Mouse (Mus musculus) kidney, adult 2 months (tissue): ENCODE data around the gene Snx3. TPM values are rescaled to one million over a fixed set of nuclear protein-coding genes. Genes with fewer than 3 reads are reported as not detected.

Experiments
- DNase-seq: peaks from one replicate; pipeline ENCODE4 v3.0.0; 2021
- H3K27ac ChIP-seq: fragments of 200-500 bp; 2 replicates; pipeline ENCODE4 v1.5.1; 2012; ENCODE audit warnings: low read depth, low read length, control low read depth, inconsistent platforms; ENCODE audit not compliant: insufficient read depth
- H3K27me3 ChIP-seq: fragments of 200-500 bp; replicated peaks from 2 replicates; pipeline ENCODE4 v1.6.1; 2012; ENCODE audit warnings: mild to moderate bottlenecking, moderate library complexity, low read length, inconsistent platforms; ENCODE audit not compliant: control insufficient read depth, insufficient read depth
- H3K36me3 ChIP-seq: fragments of 200-500 bp; 2 replicates; pipeline ENCODE4 v1.6.1; 2012; ENCODE audit warnings: mild to moderate bottlenecking, moderate library complexity, low read length, inconsistent platforms; ENCODE audit not compliant: control insufficient read depth, insufficient read depth
- H3K4me1 ChIP-seq: fragments of 200-500 bp; 2 replicates; pipeline ENCODE4 v1.6.1; 2011; ENCODE audit warnings: low read length; ENCODE audit not compliant: control insufficient read depth, insufficient read depth
- H3K4me3 ChIP-seq: fragments of 200-500 bp; 2 replicates; pipeline ENCODE4 v1.5.1; 2011; ENCODE audit warnings: mild to moderate bottlenecking, low read depth, low read length, control low read depth; ENCODE audit not compliant: insufficient read depth
- CTCF ChIP-seq: fragments of 200-500 bp; conservative IDR thresholded peaks from 2 replicates; pipeline ENCODE4 v1.5.1; 2011; ENCODE audit warnings: low read depth, mild to moderate bottlenecking, control low read depth, low read length, moderate library complexity, mixed read lengths; ENCODE audit not compliant: insufficient read depth, insufficient read length
- POLR2A ChIP-seq: fragments of 200-500 bp; IDR thresholded peaks from one replicate; pipeline ENCODE4 v1.6.1; 2011; ENCODE audit warnings: low read depth, low read length, control low read depth
- WGBS: fragments of 180-500 bp; shearing (Covaris S2); methylation state at CpG from one replicate; pipeline ENCODE4 v1.1.7; 2018; 5-methylcytosine and 5-hydroxymethylcytosine counted together
- polyA plus RNA-seq: library from polyadenylated mRNA; depleted of rRNA; stranded (reverse); fragments of >200 nt; gene quantifications from 2 replicates; pipeline ENCODE4 v1.2.3, GENCODE M21; 2012

The Snx3 gene
- polyA plus RNA-seq, 1 experiment = 430 TPM

DNA sequence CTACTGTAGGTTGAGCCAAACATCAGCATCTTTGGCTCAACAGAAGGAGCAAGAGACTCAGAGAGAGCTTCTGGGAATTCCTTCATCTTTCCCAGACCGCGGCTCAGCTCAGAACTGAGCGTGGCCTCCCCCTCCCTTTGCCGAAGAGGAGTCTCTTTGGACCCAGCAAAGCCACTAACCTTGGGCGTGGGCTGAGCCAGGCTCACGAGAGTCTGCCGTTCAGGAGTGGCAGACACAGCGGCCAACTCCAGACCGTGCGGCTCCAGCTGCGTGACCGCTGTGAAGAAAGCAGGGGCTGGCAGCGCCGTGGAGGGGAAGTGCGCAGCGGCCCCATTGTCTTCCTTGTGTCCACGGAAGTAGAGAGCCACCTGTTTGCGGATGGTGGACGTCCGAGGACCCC is 70.7 kb downstream of the Snx3 start:
- Histone ChIP-seq H3K27ac (no peak overlapping the region), H3K4me3 (no peak overlapping the region), H3K4me1 (no peaks in the 10 kb centered on the region), H3K36me3 (no peaks in the 10 kb centered on the region), H3K27me3 (no peaks in the 10 kb centered on the region; the same call in 1 of the 2 replicates)
- no peak for DNase-seq
- WGBS = 2% methylated on average over 20 of the region's 20 CpGs
- TF ChIP-seq POLR2A (no peak), CTCF (no peak)

DNA sequence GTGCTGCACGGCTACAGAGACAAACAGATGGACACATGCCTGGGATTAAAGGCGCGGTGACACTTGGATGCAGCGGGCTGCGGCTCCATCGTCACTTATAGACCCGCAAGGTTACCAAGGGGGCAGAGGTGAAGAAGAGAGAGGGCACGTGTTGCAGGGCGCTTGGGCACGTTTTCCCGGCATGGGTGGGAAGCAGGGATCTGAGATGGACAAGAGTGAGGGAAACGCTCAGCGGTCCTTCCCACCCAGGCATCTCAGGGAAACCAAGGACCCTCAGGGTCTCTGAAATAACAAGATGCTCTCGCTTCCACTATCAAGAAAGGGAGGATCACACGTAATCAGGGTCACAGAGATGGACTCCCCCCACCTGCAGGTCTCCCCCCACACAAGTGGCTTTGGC is 71.1 kb downstream of the Snx3 start:
- H3K4me1 ChIP-seq = no peaks in the 10 kb centered on the region
- H3K27me3 ChIP-seq = no peaks in the 10 kb centered on the region; the same call in 1 of the 2 replicates
- DNase-seq = no peak
- no peak overlapping the region for H3K4me3 ChIP-seq
- no peak for TF ChIP-seq POLR2A
- TF ChIP-seq CTCF = no peak
- no peak overlapping the region for H3K27ac ChIP-seq
- WGBS = 3% methylated on average over 15 of the region's 15 CpGs
- H3K36me3 ChIP-seq = no peaks in the 10 kb centered on the region

DNA sequence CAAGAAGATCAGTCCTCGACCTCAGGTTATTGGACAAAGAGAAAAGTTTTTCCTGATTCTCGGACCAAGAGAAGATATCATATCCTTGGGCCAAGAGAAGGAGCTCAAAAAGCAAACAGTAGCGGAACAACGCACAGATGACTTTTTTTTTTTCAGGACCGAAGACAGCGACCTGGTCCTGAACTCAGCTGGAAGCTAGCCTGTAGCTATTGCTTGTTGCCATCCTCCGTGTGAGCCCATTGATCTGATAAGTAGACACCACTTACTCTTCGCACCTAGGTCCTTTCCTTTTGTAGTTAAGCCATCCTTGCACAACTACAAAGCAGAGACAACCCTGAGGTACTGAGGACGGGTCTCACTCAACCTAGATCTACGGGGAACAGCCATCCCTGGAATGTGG is 72.8 kb downstream of the Snx3 start:
- peaks cover 3% of the 10 kb centered on the region; the same call in 1 of the 2 replicates for H3K27me3 ChIP-seq

DNA sequence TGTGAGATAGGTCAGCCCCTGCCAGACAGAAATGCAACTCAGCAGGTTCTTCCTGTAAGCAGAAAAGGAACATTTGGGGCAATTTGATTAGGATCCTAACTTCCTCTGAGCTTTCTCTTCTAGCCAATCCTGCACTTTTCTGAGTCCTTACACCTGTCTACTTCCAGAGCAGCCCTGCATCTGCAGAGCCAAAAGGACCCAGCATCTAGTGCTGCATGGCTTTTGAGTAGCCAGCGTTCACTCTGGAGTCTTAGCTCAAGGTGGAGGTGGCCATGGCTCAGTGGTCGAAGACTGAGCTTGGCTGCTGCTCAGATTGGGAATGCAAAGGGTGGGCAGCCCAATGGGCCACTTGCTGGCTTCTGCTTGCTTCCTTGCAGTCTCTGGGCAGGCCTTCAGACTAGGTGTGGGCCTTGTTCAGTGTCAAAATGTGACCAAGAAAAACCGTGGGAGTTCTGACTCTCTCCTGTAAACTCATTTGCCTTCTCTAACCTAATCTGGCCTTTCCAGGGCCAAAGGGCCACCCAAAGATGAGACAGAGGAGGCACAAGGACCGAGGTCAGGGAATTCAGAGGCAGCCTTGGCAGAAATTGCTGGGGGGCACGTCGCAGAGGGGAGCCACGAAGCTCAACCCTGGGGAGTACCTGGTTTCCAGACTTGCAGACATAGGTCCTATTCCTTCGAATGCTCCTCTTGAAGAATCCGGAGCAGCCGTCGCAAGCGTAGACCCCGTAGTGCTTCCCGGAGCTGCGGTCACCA is 75.9 kb downstream of the Snx3 start:
- Histone ChIP-seq H3K27me3 (peaks cover 8% of the 10 kb centered on the region), H3K27ac (no peak overlapping the region), H3K4me3 (no peak overlapping the region), H3K4me1 (no peaks in the 10 kb centered on the region), H3K36me3 (no peaks in the 10 kb centered on the region)
- TF ChIP-seq POLR2A = no peak
- no peak for TF ChIP-seq CTCF
- no peak for DNase-seq
- WGBS = 10% methylated on average over 15 of the region's 15 CpGs

More for the DNA sequence above, 72.8 kb downstream of the Snx3 start:
- WGBS = 2% methylated on average over 10 of the region's 10 CpGs
- no peak overlapping the region for H3K27ac ChIP-seq
- TF ChIP-seq CTCF = no peak
- TF ChIP-seq POLR2A = no peak
- no peak for DNase-seq
- no peaks in the 10 kb centered on the region for H3K4me1 ChIP-seq
- no peaks in the 10 kb centered on the region for H3K36me3 ChIP-seq
- H3K4me3 ChIP-seq = no peak overlapping the region

DNA sequence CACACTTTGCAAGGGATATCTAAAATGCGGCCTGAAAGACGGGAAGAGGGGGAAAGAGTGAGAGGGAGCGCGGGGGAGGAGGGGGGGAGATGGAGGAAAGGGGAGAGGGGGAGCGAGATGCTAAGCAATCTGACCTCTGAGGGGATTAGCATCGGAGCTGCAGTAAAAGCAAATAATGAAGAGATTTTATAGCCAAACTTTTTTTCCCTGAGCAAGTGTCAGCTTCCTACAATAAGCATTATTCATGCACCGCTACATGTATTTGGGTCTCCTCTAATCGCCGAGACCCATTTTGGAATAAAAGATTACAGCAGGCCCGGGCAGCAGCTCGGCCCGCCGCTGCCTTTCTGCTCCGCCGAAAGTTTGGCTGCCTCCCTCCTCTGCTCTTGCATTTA is 76.4 kb downstream of the Snx3 start:
- Histone ChIP-seq H3K27me3 (peaks cover 9% of the 10 kb centered on the region), H3K36me3 (no peaks in the 10 kb centered on the region), H3K4me3 (no peak overlapping the region), H3K27ac (no peak overlapping the region), H3K4me1 (no peaks in the 10 kb centered on the region)
- DNase-seq = no peak
- WGBS = 8% methylated on average over 15 of the region's 15 CpGs
- TF ChIP-seq POLR2A (no peak), CTCF (no peak)

DNA sequence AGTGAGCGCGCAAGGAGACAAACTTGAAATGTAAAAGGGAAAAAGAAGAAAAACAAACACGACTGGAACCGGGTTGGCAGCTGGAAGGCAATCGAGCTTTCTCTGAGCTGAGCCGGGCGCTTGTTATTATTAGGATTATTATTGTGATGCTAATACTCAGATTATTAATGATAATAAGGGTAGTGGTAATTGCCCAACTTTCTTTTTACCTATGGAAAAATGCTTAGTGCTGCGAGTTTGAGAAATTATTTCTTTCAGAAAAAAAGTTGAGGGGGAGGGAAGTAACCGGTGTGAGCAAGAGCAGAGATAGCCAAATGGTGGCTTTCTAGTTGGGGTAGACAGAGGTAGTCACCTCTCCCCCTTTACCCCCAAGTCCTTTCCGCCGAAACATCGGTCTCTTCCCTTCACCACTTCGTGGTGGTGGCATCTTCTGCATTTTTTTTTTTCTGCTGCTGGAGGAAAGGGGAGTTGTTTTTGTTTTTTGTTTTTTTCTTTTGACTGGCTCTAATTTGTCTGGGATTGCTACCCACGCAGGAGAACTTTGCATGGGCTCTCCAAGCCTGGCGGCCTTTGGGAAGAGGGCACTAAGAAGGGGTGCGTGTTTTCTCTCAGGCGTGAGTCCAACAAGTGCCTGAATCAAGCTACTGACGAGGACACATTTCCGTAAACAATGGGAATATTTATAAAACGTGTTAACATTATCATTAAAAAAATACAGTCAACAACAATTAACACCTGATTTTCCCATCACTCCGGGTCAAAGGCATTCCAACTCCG is 77.1 kb downstream of the Snx3 start:
- no peaks in the 10 kb centered on the region for H3K4me1 ChIP-seq
- H3K27me3 ChIP-seq = peaks cover 13% of the 10 kb centered on the region
- no peaks in the 10 kb centered on the region for H3K36me3 ChIP-seq
- WGBS = 8% methylated on average over 22 of the region's 22 CpGs
- no peak overlapping the region for H3K4me3 ChIP-seq
- DNase-seq = no peak
- no peak overlapping the region for H3K27ac ChIP-seq
- TF ChIP-seq POLR2A (no peak), CTCF (no peak)

DNA sequence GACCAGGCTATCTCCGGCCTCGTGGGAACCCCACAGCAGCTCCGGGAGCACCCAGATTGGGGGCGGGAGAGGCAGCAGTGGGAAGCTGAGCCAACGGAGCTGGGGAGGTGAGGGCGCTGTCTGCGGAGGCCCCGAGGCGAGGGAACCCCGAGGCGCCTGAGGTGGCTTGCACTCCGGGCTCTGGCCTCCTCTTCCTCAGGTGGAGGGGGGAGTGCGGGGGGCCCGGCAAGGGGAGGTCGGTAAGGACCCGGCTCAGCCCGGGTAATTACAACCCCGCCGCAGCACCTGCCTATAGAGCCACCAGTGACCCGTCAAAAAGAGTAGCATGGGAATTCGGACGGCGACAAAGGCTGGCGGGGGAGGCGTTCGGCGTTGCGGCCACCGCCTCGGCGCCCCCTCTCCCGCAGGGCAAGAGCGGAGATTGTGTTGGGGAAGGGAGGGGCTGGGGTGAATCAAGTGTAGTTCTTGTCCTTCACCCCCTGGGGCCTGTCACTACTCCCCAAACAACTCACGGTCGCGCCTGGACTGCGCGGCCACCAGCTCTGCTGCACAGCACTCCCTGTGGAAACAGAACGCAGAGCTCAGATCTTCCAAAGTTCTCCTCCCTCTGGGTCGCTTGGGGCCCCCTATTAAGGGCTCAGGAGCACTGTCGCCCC is 77.8 kb downstream of the Snx3 start:
- Histone ChIP-seq H3K4me3 (no peak overlapping the region), H3K4me1 (no peaks in the 10 kb centered on the region), H3K27ac (no peak overlapping the region), H3K36me3 (no peaks in the 10 kb centered on the region), H3K27me3 (peaks cover 19% of the 10 kb centered on the region)
- 3% methylated on average over 40 of the region's 41 CpGs for WGBS
- TF ChIP-seq POLR2A (no peak), CTCF (no peak)
- no peak for DNase-seq
